Mouse (Mus musculus) embryonic facial prominence, embryonic 11.5 days (tissue): Measurements from ENCODE around the gene Trmu. TPM values are rescaled to one million over a fixed set of nuclear protein-coding genes. Genes with fewer than 3 reads are reported as not detected.
"Not testable (repeated sequence)": the region's sequence is repeated elsewhere in the genome, so short reads cannot be mapped to it uniquely, and the experiment has no call there.

Experiments
- ATAC-seq: fragments of 200-750 bp; cut with Nextera tagmentation; replicated peaks from 2 replicates; pipeline ENCODE4 v1.8.0; 2017; ENCODE audit warnings: low read depth; ENCODE audit not compliant: insufficient number of reproducible peaks, low FRiP score, low TSS enrichment
- DNase-seq: peaks from one replicate; pipeline ENCODE4 v3.0.0-alpha.2; 2015; ENCODE audit warnings: low spot score
- H3K27ac ChIP-seq: fragments of 300-500 bp; sonication (generic); replicated peaks from 2 replicates; pipeline ENCODE4 v1.5.1; 2014; ENCODE audit warnings: mild to moderate bottlenecking, low read depth, low read length, control low read depth
- H3K27me3 ChIP-seq: fragments of 300-500 bp; sonication (generic); 2 replicates; pipeline ENCODE4 v1.6.1; 2014; ENCODE audit warnings: mild to moderate bottlenecking, low read length, moderate library complexity, mixed read lengths; ENCODE audit not compliant: control insufficient read depth, insufficient read depth
- H3K36me3 ChIP-seq: fragments of 300-500 bp; sonication (generic); replicated peaks from 2 replicates; pipeline ENCODE4 v1.6.1; 2014; ENCODE audit warnings: low read depth, mild to moderate bottlenecking, low read length, moderate library complexity, mixed read lengths; ENCODE audit not compliant: control insufficient read depth, insufficient read depth
- H3K4me1 ChIP-seq: fragments of 300-500 bp; sonication (generic); 2 replicates; pipeline ENCODE4 v1.6.1; 2014; ENCODE audit warnings: low read length, mixed read lengths; ENCODE audit not compliant: control insufficient read depth, insufficient read depth
- H3K4me2 ChIP-seq: fragments of 300-500 bp; sonication (generic); 2 replicates; pipeline ENCODE4 v1.6.1; 2014; ENCODE audit warnings: low read depth, mild to moderate bottlenecking, control low read depth, low read length, moderate library complexity
- H3K4me3 ChIP-seq: fragments of 300-500 bp; sonication (generic); 2 replicates; pipeline ENCODE4 v1.5.1; 2014; ENCODE audit warnings: low read depth, low read length, control low read depth
- H3K9ac ChIP-seq: fragments of 300-500 bp; sonication (generic); replicated peaks from 2 replicates; pipeline ENCODE4 v1.6.1; 2014; ENCODE audit warnings: mild to moderate bottlenecking, control low read depth, low read length
- H3K9me3 ChIP-seq: fragments of 300-500 bp; sonication (generic); replicated peaks from 2 replicates; pipeline ENCODE4 v1.6.1; 2016; ENCODE audit warnings: mild to moderate bottlenecking, low read length, inconsistent platforms, mixed read lengths; ENCODE audit not compliant: control insufficient read depth
- WGBS: fragments of 180-500 bp; shearing (Covaris S2); extraction: QIAGEN DNeasy Blood & Tissue Kit; methylation state at CpG from one replicate; pipeline ENCODE4 v1.1.7; 2014; 5-methylcytosine and 5-hydroxymethylcytosine counted together
- polyA plus RNA-seq: library from polyadenylated mRNA; unstranded; fragments of >200 nt; fragmentation: Nextera tagmentation; extraction: Ambion mirVana; gene quantifications from 2 replicates; pipeline ENCODE4 v1.2.1, GENCODE M21; 2014

The Trmu gene
- polyA plus RNA-seq, 1 experiment from 2014 or later = 30.7 TPM

- H3K9me3 ChIP-seq = no peaks in the 10 kb centered on the region
- H3K9ac ChIP-seq = no peak overlapping the region
- H3K36me3 ChIP-seq = no peaks in the 10 kb centered on the region
- H3K27ac ChIP-seq = no peak overlapping the region
- no peaks in the 10 kb centered on the region for H3K4me1 ChIP-seq
- DNase-seq = no peak
- H3K4me2 ChIP-seq = no peak overlapping the region
- H3K27me3 ChIP-seq = no peaks in the 10 kb centered on the region
- no peak for ATAC-seq
- no peak overlapping the region for H3K4me3 ChIP-seq
Observed at GRCm38 (mm10) chr15:85845071-85845470, 34.0 kb upstream of the Trmu start.

GRCm38 (mm10) chr15:85851656-85852392 lies 27.3 kb upstream of the Trmu start:
- Histone ChIP-seq H3K4me2 (no peak overlapping the region), H3K4me3 (no peak overlapping the region), H3K27me3 (no peaks in the 10 kb centered on the region), H3K4me1 (no peaks in the 10 kb centered on the region), H3K9me3 (no peaks in the 10 kb centered on the region), H3K27ac (no peak overlapping the region), H3K9ac (no peak overlapping the region), H3K36me3 (no peaks in the 10 kb centered on the region)
- ATAC-seq (no peak), DNase-seq (no peak)
- WGBS = 83% methylated on average over 12 of the region's 12 CpGs

- Histone ChIP-seq H3K9ac (peak overlapping the region; percentile 55), H3K36me3 (no peaks in the 10 kb centered on the region; the same call in none of the 2 replicates), H3K4me1 (peaks cover 2% of the 10 kb centered on the region), H3K4me2 (peak overlapping the region; percentile 46), H3K9me3 (no peaks in the 10 kb centered on the region), H3K27me3 (no peaks in the 10 kb centered on the region), H3K27ac (no peak overlapping the region), H3K4me3 (peak overlapping the region; percentile 80)
- WGBS = 9% methylated on average over 15 of the region's 15 CpGs
- no peak for DNase-seq
- ATAC-seq = peak; percentile 1; the same call in 1 of the 2 replicates
Observed at GRCm38 (mm10) chr15:85858980-85859489, 20.1 kb upstream of the Trmu start.

GRCm38 (mm10) chr15:85859490-85860031 lies 19.6 kb upstream of the Trmu start, which contains the start of gene Gtse1:
Gene Gtse1, plus strand, starts transcription at chr15:85859745.
- no peaks in the 10 kb centered on the region for H3K27me3 ChIP-seq
- H3K4me3 ChIP-seq = peak within 1 kb of the TSS; percentile 80
- ATAC-seq (peak; percentile 98), DNase-seq (peak; percentile 99)
- peak within 1 kb of the TSS; percentile 75 for H3K9ac ChIP-seq
- under 1% methylated on average over 42 of the region's 42 CpGs for WGBS
- H3K4me1 ChIP-seq = peaks cover 2% of the 10 kb centered on the region
- no peak within 1 kb of the TSS; the same call in 1 of the 2 replicates for H3K27ac ChIP-seq
- no peaks in the 10 kb centered on the region; the same call in none of the 2 replicates for H3K36me3 ChIP-seq
- H3K4me2 ChIP-seq = peak within 1 kb of the TSS; percentile 78
- no peaks in the 10 kb centered on the region for H3K9me3 ChIP-seq

- H3K27me3 ChIP-seq, H3K27ac ChIP-seq, H3K9ac ChIP-seq, H3K9me3 ChIP-seq, DNase-seq, H3K4me3 ChIP-seq, H3K4me1 ChIP-seq, H3K4me2 ChIP-seq, H3K36me3 ChIP-seq, ATAC-seq: not testable (repeated sequence)
- WGBS = 95% methylated on average over 7 of the region's 7 CpGs
Observed at GRCm38 (mm10) chr15:85865913-85866312, 13.2 kb upstream of the Trmu start.

- Histone ChIP-seq H3K9ac (no peak overlapping the region), H3K27ac (no peak overlapping the region), H3K9me3 (no peaks in the 10 kb centered on the region), H3K4me3 (no peak overlapping the region), H3K27me3 (no peaks in the 10 kb centered on the region), H3K4me2 (no peak overlapping the region), H3K4me1 (no peaks in the 10 kb centered on the region), H3K36me3 (peaks cover 6% of the 10 kb centered on the region)
- ATAC-seq = no peak
- WGBS = 63% methylated on average over 6 of the region's 6 CpGs
- DNase-seq = peak; percentile 74
Observed at GRCm38 (mm10) chr15:85867696-85868095, 11.4 kb upstream of the Trmu start.

- Histone ChIP-seq H3K9me3 (no peaks in the 10 kb centered on the region), H3K27me3 (no peaks in the 10 kb centered on the region), H3K4me3 (no peak overlapping the region), H3K27ac (no peak overlapping the region), H3K4me2 (no peak overlapping the region), H3K9ac (no peak overlapping the region), H3K4me1 (peaks cover 2% of the 10 kb centered on the region; the same call in 1 of the 2 replicates), H3K36me3 (peaks cover 1% of the 10 kb centered on the region)
- DNase-seq (no peak), ATAC-seq (no peak)
- WGBS = 96% methylated on average over 7 of the region's 7 CpGs
Observed at GRCm38 (mm10) chr15:85877336-85877735, 1.8 kb upstream of the Trmu start.

GRCm38 (mm10) chr15:85879498-85879895 lies 385 bp downstream of the Trmu start:
- peak overlapping the region; percentile 28; the same call in 1 of the 2 replicates for H3K27ac ChIP-seq
- peak overlapping the region; percentile 90 for H3K9ac ChIP-seq
- H3K4me1 ChIP-seq = peaks cover 2% of the 10 kb centered on the region; the same call in 1 of the 2 replicates
- peak overlapping the region; percentile 72 for H3K4me3 ChIP-seq
- H3K36me3 ChIP-seq = no peaks in the 10 kb centered on the region; the same call in 1 of the 2 replicates
- peak overlapping the region; percentile 89 for H3K4me2 ChIP-seq
- ATAC-seq = 0 out of 2 replicates have a peak, but pooled peaks have one; percentile 7
- no peaks in the 10 kb centered on the region for H3K9me3 ChIP-seq
- H3K27me3 ChIP-seq = no peaks in the 10 kb centered on the region
- DNase-seq = no peak
- WGBS = 2% methylated on average over 18 of the region's 18 CpGs
